Mouse (Mus musculus) megakaryocyte, embryonic 14.5 days (primary cell): ENCODE data around the gene Irgq.

ENCODE experiments used
- FLI1 ChIP-seq: IDR thresholded peaks from 2 replicates; pipeline ENCODE4 v1.6.1; 2012; ENCODE audit warnings: low read length, inconsistent platforms, mixed read lengths
- GATA1 ChIP-seq: IDR thresholded peaks from 3 replicates; pipeline ENCODE4 v1.6.1; 2012; ENCODE audit warnings: mixed read lengths, low read length, inconsistent platforms, borderline replicate concordance

DNA sequence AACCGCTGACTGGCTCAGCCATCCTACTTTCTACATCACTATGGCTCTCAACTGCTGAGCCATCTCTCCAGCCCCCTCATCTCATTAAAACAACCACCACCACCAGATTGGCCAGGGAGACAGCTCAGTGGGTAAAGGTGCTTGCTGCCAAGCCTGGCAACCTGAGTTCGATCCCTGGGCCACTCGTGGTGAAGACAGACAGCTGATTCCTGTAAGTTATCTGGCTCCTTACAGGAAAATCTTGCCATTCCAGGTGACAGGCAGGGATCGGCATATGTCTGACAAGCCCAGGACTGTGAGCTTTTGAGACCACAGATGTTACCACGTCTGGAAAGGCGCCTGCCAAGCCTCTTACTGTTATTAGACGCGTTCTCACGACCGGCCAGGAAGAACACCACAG, 47.3 kb downstream of the Irgq start:
- TF ChIP-seq GATA1 (no peak), FLI1 (no peak)
